Mouse (Mus musculus): ENCODE data around the gene Sec31a.

DNA sequence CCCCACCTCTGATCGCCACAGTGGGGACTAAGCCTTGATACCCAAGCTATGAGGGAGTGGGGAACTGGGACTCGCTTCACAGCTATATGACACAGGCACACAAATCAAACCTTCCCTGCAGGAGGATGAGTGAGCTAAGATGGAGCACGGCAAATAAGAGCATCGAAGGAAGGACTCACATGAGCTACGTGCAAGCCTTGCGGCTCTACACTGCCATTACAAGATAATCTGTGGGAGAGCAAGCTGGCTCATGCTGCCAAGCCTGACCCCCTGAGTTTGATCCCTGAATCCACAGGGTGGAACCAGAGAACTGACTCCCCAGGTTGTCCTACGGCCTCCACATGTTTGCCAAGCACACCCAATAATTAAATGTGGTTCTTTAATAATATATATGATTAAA is 79.2 kb downstream of the Sec31a start:
- TF ChIP-seq CTCF (IDR thresholded peaks at IDR 0.05) (no peak), EP300 (IDR thresholded peaks at IDR 0.05) (no peak)

Data from lung, postnatal 0 days (tissue).